Mouse (Mus musculus) testis, adult 2 months (tissue): ENCODE results near the gene Nrarp. TPM values are rescaled to one million over a fixed set of nuclear protein-coding genes. Genes with fewer than 3 reads are reported as not detected.
A peak's percentile ranks its signal among the peaks of the same experiment; 100 is the strongest.

ENCODE experiments used
- H3K27ac ChIP-seq: fragments of 200-500 bp; 2 replicates; pipeline ENCODE4 v1.5.1; 2012; ENCODE audit warnings: low read depth, low read length; ENCODE audit not compliant: control insufficient read depth, insufficient read depth
- H3K27me3 ChIP-seq: fragments of 200-500 bp; 2 replicates; pipeline ENCODE4 v1.6.1; 2012; ENCODE audit warnings: mild to moderate bottlenecking, low read length, moderate library complexity; ENCODE audit not compliant: control insufficient read depth, insufficient read depth
- H3K36me3 ChIP-seq: fragments of 200-500 bp; 2 replicates; pipeline ENCODE4 v1.6.1; 2012; ENCODE audit warnings: mild to moderate bottlenecking, low read length; ENCODE audit not compliant: control insufficient read depth, insufficient read depth
- H3K4me1 ChIP-seq: fragments of 200-500 bp; 2 replicates; pipeline ENCODE4 v1.6.1; 2012; ENCODE audit warnings: low read length; ENCODE audit not compliant: control insufficient read depth, insufficient read depth
- H3K4me3 ChIP-seq: fragments of 200-500 bp; 2 replicates; pipeline ENCODE4 v1.5.1; 2012; ENCODE audit warnings: low read depth, mild to moderate bottlenecking, low read length, moderate library complexity, mixed read lengths; ENCODE audit not compliant: control insufficient read depth
- CTCF ChIP-seq: fragments of 200-500 bp; IDR thresholded peaks from 2 replicates; pipeline ENCODE4 v1.5.1; 2012; ENCODE audit warnings: low read depth, mild to moderate bottlenecking, inconsistent platforms, low read length, moderate library complexity; ENCODE audit not compliant: control insufficient read depth, insufficient read depth, insufficient replicate concordance
- POLR2A ChIP-seq: fragments of 200-500 bp; IDR thresholded peaks from 2 replicates; pipeline ENCODE4 v1.6.1; 2012; ENCODE audit warnings: low read depth, mild to moderate bottlenecking, inconsistent platforms, low read length, moderate library complexity; ENCODE audit not compliant: control insufficient read depth
- polyA plus RNA-seq: library from polyadenylated mRNA; depleted of rRNA; stranded (reverse); fragments of >200 nt; gene quantifications from 2 replicates; pipeline ENCODE4 v1.2.3, GENCODE M21; 2012; rRNA removed

Gene Nrarp
- polyA plus RNA-seq, result 3.8 and 4.0 TPM in 2 replicates

- Histone ChIP-seq H3K27ac (peak within 1 kb of the TSS; percentile 39), H3K4me1 (peaks cover 20% of the 10 kb centered on the region), H3K4me3 (peak within 1 kb of the TSS; percentile 82), H3K36me3 (no peaks in the 10 kb centered on the region), H3K27me3 (no peaks in the 10 kb centered on the region)
- TF ChIP-seq CTCF, result no peak
- no peak; the same call in 1 of the 2 replicates for TF ChIP-seq POLR2A
Measured at GRCm38 (mm10) chr2:25180478-25180903, at the start of gene Nrarp. Nrarp (plus strand) TSS chr2:25180758.

GRCm38 (mm10) chr2:25131601-25132000, 49.0 kb upstream of the Nrarp start:
- no peaks in the 10 kb centered on the region for H3K36me3 ChIP-seq
- H3K4me3 ChIP-seq, result no peak overlapping the region
- TF ChIP-seq POLR2A (no peak), CTCF (no peak)
- no peak overlapping the region for H3K27ac ChIP-seq
- no peaks in the 10 kb centered on the region; the same call in 1 of the 2 replicates for H3K4me1 ChIP-seq
- H3K27me3 ChIP-seq, result no peaks in the 10 kb centered on the region

GRCm38 (mm10) chr2:25137832-25138231, 42.7 kb upstream of the Nrarp start:
- no peaks in the 10 kb centered on the region for H3K27me3 ChIP-seq
- H3K36me3 ChIP-seq, result no peaks in the 10 kb centered on the region
- H3K27ac ChIP-seq, result no peak overlapping the region
- no peak overlapping the region for H3K4me3 ChIP-seq
- TF ChIP-seq POLR2A (no peak), CTCF (no peak)
- no peaks in the 10 kb centered on the region for H3K4me1 ChIP-seq

GRCm38 (mm10) chr2:25141185-25141584, 39.4 kb upstream of the Nrarp start:
- Histone ChIP-seq H3K4me1 (no peaks in the 10 kb centered on the region), H3K36me3 (no peaks in the 10 kb centered on the region), H3K27ac (no peak overlapping the region), H3K4me3 (no peak overlapping the region), H3K27me3 (no peaks in the 10 kb centered on the region)
- TF ChIP-seq CTCF (no peak), POLR2A (no peak)

GRCm38 (mm10) chr2:25141921-25142320, 38.6 kb upstream of the Nrarp start:
- no peaks in the 10 kb centered on the region for H3K4me1 ChIP-seq
- H3K27me3 ChIP-seq, result no peaks in the 10 kb centered on the region
- no peak overlapping the region for H3K4me3 ChIP-seq
- TF ChIP-seq POLR2A (no peak), CTCF (no peak)
- H3K36me3 ChIP-seq, result no peaks in the 10 kb centered on the region
- no peak overlapping the region for H3K27ac ChIP-seq

- H3K4me3 ChIP-seq, result no peak overlapping the region
- H3K4me1 ChIP-seq, result no peaks in the 10 kb centered on the region
- H3K27ac ChIP-seq, result no peak overlapping the region
- H3K36me3 ChIP-seq, result no peaks in the 10 kb centered on the region
- TF ChIP-seq POLR2A (no peak), CTCF (no peak)
- no peaks in the 10 kb centered on the region for H3K27me3 ChIP-seq
Measured at GRCm38 (mm10) chr2:25145346-25145745, 35.2 kb upstream of the Nrarp start.

- Histone ChIP-seq H3K27ac (no peak overlapping the region), H3K4me3 (no peak overlapping the region), H3K36me3 (no peaks in the 10 kb centered on the region), H3K27me3 (no peaks in the 10 kb centered on the region), H3K4me1 (no peaks in the 10 kb centered on the region)
- no peak for TF ChIP-seq POLR2A
- no peak for TF ChIP-seq CTCF
Measured at GRCm38 (mm10) chr2:25147398-25147797, 33.2 kb upstream of the Nrarp start.

GRCm38 (mm10) chr2:25147892-25148291, 32.7 kb upstream of the Nrarp start:
- Histone ChIP-seq H3K36me3 (no peaks in the 10 kb centered on the region), H3K27ac (no peak overlapping the region), H3K4me1 (no peaks in the 10 kb centered on the region), H3K4me3 (no peak overlapping the region), H3K27me3 (no peaks in the 10 kb centered on the region)
- TF ChIP-seq POLR2A (no peak), CTCF (no peak)
